Mouse (Mus musculus): ENCODE data around the gene Gprc6a. TPM values are rescaled to one million over a fixed set of nuclear protein-coding genes. Genes with fewer than 3 reads are reported as not detected.

Gprc6a gene
- not detected for polyA plus RNA-seq (2012; fragmentation: generic; extraction: Trizol)

DNA sequence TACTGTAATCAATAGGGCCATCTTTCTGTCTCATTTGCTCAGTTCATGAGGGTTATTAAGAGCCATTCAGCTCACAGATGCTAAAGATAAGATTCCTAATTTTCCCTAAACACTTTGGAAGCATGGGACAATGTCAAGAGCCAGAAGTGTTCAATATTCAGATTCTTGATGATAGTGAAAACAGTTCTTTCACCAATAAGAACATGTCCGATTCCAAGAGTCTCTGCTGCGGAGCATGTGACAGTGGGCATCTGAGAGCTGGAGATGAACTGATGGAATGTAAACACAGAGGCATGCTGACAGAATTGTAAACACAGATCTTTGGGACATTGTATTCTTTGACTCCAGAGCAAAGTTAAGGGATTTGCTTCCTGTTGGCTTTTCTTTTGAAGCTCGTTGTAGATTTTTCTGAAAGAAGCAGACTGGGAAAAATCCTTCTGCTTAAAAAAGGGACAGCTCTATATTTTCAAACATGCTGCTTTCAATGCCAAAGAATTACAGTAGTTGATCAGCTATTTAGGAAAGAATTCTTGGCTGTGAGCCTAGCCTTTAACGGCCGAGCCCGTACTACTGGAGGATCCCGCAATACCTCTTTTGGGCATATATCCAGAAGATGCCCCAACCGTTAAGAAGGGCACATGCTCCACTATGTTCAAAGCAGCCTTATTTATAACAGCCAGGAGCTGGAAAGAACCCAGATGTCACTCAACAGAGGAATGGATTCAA is at the start of gene Gprc6a:
Gene Gprc6a, minus strand, starts transcription at position 51 of the 726 bp plus-strand sequence.

DNA sequence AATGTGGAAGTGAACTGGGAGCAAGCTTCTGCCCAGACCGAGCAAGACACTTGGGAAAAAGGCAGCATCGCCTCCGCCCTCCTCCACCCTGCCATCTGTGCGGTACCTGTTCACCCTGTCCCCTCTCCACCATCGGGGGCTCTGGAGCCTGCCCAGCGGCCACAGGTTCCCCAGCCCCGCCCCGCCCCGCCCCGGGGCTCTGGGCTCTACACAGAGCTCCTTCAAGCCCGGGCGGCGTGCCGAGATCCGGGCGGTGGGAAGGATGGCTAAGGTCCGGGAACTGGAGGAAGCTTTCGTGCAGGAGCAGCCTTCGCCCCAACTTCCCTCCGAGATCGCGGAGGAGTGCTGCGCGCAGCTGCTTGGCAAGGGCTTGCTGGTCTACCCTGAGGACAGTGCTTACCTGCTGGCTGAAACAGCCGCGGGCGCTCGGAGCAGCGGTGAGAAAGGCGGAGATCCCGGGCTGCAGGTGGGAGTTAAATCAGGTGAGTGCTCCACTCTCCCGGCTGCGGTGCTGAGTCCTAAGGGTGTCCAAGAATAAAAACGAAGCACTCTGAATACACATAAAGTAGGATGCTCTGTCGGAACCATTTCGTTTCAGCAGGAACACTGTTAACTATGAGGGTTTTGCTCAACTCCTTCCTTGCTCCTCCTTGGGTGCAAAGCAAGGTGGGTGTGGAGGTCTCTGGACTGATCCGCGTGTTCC is 46.4 kb upstream of the Gprc6a start, which contains the start of gene Rfx6:
Gene Rfx6, plus strand, starts transcription at position 209 of the 703 bp plus-strand sequence.

DNA sequence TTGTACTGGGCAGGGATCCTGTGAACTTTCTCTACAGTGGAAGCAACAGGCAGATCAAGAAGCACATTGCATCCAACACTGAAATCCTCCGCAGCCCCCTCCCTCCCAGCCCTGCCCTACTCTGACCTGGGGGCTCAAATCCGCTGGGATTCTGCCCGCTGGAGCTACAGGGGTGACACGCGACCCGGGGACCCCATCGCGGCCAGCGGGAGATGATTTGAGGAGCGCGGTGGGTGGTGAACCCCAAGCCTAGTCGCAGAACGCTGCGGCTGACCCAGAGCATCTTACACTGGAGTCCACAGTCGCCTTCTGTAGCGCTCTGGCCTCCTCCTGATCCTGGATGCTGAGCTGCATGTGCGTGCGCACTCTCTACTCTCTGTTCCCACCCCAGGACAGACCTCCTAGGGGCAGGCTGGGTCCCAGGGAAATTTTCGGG is 41.1 kb downstream of the Gprc6a start, which contains the start of gene Fam162b:
Gene Fam162b, minus strand, starts transcription at position 379 of the 436 bp plus-strand sequence.

Other genes starting within 250 kb of the Gprc6a start
- not detected for gene Gm49339, start 150.8 kb downstream of the Gprc6a start, polyA plus RNA-seq (2012; fragmentation: generic; extraction: Trizol)
- not detected for gene Lilr4b, start 150.8 kb downstream of the Gprc6a start, polyA plus RNA-seq (2012; fragmentation: generic; extraction: Trizol)
- gene Lilrb4a, start 140.5 kb downstream of the Gprc6a start, polyA plus RNA-seq (2012; fragmentation: generic; extraction: Trizol) = not detected
- not detected for gene Fam162b, start 40.9 kb downstream of the Gprc6a start, polyA plus RNA-seq (2012; fragmentation: generic; extraction: Trizol)
- not detected for gene Rfx6, start 46.3 kb upstream of the Gprc6a start, polyA plus RNA-seq (2012; fragmentation: generic; extraction: Trizol)